Mouse (Mus musculus): ENCODE data around the gene Polrmt. TPM values are rescaled to one million over a fixed set of nuclear protein-coding genes. Genes with fewer than 3 reads are reported as not detected.

The Polrmt gene
- polyA plus RNA-seq, 2 experiments = 10.1 to 17.4 TPM

DNA sequence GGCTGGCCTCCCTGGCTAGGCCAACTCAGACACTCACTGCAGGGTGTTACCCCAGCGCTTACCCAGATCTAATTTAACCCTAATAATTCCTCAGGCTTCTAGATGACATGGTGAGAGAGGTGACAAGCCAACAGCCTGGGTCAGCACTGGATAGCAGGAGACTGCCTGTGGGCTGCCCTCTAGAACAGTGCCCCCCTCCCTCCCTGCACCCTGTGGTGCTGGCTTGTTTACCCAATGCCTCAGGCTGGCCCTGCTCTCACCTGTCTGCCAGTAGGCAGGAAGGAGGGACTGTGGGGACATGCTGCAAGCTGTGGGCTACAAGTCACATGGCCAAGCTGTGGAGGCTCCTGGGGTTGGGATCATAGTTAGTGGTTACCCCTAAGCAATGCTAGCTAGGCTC lies 39.2 kb downstream of the Polrmt start:
- Histone ChIP-seq H3K9me3 (ENCODE audit: control insufficient read depth, low read length) (no peaks in the 10 kb centered on the region), H3K9ac (replicated peaks) (peak overlapping the region; percentile 97), H3K4me3 (ENCODE audit: insufficient read depth in 1 of 2, low read depth in 2 of 2, low read length in 2 of 2) (peak overlapping the region; percentile 86 to 100), H3K4me1 (replicated peaks; ENCODE audit: control insufficient read depth in 2 of 2, insufficient read depth in 2 of 2, low read length in 1 of 2) (peaks cover 24 to 38% of the 10 kb centered on the region in 2 experiments), H3K4me2 (ENCODE audit: low read depth) (peak overlapping the region; percentile 100), H3K27ac (peak overlapping the region; percentile 98), H3K36me3 (replicated peaks; ENCODE audit: control insufficient read depth, insufficient read depth, low read depth) (peaks cover 60% of the 10 kb centered on the region), H3K27me3 (ENCODE audit: control insufficient read depth, insufficient read depth, low read length) (no peaks in the 10 kb centered on the region)
- DNase-seq (ENCODE audit: low read depth in 3 of 3, low spot score in 3 of 3) (no peak), ATAC-seq (ENCODE audit: insufficient read depth) (no peak)
- TF ChIP-seq EP300 (IDR thresholded peaks at IDR 0.05; ENCODE audit: low read depth) = no peak
- TF ChIP-seq CTCF (IDR thresholded peaks at IDR 0.05; ENCODE audit: low read depth) = no peak
- WGBS (ENCODE audit: insufficient replicate concordance) = 80% methylated on average over 1 of the region's 1 CpGs

DNA sequence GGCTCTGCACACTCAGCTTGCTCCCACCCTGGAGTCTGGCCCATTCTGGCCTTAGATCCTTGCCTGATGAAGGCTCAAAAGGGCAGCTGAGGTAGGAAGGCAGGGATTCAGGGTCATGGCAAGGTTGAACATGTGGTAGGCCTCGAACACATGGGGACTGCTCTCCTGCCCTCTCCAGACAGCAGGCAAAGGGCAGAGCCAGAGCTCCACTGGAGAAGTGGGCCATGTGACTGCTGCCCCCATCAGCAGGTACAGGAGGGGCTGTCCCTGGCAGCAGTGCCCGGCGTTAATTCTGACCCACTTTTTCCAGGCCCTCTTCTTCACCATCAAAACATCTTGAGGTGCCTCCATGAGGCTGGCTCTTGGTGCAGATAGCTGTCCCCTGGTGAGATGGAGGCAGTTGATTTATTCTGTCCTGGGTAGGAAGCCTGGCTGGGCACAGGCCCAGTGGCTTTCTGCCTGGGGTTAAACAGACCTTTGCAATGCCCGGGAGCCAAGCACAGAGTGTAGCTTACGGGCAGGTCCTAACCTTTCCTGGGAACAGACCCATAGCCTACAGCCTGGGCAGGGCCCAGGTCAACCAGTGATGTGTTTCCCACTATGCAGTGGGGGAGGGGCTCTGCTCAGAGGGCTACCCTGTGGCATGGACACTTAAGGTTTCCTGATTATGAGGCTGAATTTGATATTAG lies 39.8 kb downstream of the Polrmt start:
- Histone ChIP-seq H3K27ac (peak overlapping the region; percentile 98), H3K9ac (replicated peaks) (peak overlapping the region; percentile 97), H3K4me3 (ENCODE audit: insufficient read depth in 1 of 2, low read depth in 2 of 2, low read length in 2 of 2) (peak overlapping the region; percentile 86 to 100), H3K4me1 (replicated peaks; ENCODE audit: control insufficient read depth in 2 of 2, insufficient read depth in 2 of 2, low read length in 1 of 2) (peaks cover 24 to 39% of the 10 kb centered on the region in 2 experiments), H3K36me3 (replicated peaks; ENCODE audit: control insufficient read depth, insufficient read depth, low read depth) (peaks cover 54% of the 10 kb centered on the region), H3K4me2 (ENCODE audit: low read depth) (peak overlapping the region; percentile 100), H3K27me3 (ENCODE audit: control insufficient read depth, insufficient read depth, low read length) (no peaks in the 10 kb centered on the region), H3K9me3 (ENCODE audit: control insufficient read depth, low read length) (no peaks in the 10 kb centered on the region)
- WGBS (ENCODE audit: insufficient replicate concordance) = 52% methylated on average over 5 of the region's 5 CpGs
- ATAC-seq (ENCODE audit: insufficient read depth) (no peak), DNase-seq (ENCODE audit: low read depth in 3 of 3, low spot score in 3 of 3) (no peak)
- no peak for TF ChIP-seq EP300 (IDR thresholded peaks at IDR 0.05; ENCODE audit: low read depth)
- no peak for TF ChIP-seq CTCF (IDR thresholded peaks at IDR 0.05; ENCODE audit: low read depth)

DNA sequence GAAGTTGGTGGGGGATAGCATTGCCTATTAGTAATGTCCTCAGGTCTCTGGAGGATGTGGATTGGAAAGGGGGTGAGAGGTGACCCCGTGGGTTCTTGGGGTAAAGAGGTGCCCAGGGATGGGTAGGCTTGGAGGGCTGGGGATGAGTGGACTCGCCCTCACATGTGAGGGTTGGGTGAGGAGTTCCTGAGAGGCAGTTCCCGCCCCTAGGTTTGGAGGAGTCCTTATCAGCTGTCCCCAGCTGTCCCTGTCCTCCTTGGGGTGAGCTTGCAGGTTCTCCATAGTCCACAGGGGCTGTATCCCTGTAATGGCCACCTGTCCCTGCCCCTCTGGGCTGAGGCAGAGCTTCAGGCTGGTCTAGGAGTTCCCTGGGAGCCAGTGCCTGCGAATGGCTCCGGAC lies 40.4 kb downstream of the Polrmt start:
- Histone ChIP-seq H3K4me1 (replicated peaks; ENCODE audit: control insufficient read depth in 2 of 2, insufficient read depth in 2 of 2, low read length in 1 of 2) (peaks cover 24 to 45% of the 10 kb centered on the region in 2 experiments), H3K27ac (peak overlapping the region; percentile 98), H3K4me3 (ENCODE audit: insufficient read depth in 1 of 2, low read depth in 2 of 2, low read length in 2 of 2) (peak overlapping the region; percentile 86 to 100), H3K9ac (replicated peaks) (peak overlapping the region; percentile 97), H3K36me3 (replicated peaks; ENCODE audit: control insufficient read depth, insufficient read depth, low read depth) (peaks cover 48% of the 10 kb centered on the region), H3K27me3 (ENCODE audit: control insufficient read depth, insufficient read depth, low read length) (no peaks in the 10 kb centered on the region), H3K4me2 (ENCODE audit: low read depth) (peak overlapping the region; percentile 100), H3K9me3 (ENCODE audit: control insufficient read depth, low read length) (no peaks in the 10 kb centered on the region)
- DNase-seq (ENCODE audit: low read depth in 3 of 3, low spot score in 3 of 3) (peak; percentile 90 to 94 (median 91)), ATAC-seq (ENCODE audit: insufficient read depth) (peak; percentile 81)
- peak; percentile 53 for TF ChIP-seq CTCF (IDR thresholded peaks at IDR 0.05; ENCODE audit: low read depth)
- peak; percentile 94 for TF ChIP-seq EP300 (IDR thresholded peaks at IDR 0.05; ENCODE audit: low read depth)
- WGBS (ENCODE audit: insufficient replicate concordance) = 27% methylated on average over 5 of the region's 5 CpGs

DNA sequence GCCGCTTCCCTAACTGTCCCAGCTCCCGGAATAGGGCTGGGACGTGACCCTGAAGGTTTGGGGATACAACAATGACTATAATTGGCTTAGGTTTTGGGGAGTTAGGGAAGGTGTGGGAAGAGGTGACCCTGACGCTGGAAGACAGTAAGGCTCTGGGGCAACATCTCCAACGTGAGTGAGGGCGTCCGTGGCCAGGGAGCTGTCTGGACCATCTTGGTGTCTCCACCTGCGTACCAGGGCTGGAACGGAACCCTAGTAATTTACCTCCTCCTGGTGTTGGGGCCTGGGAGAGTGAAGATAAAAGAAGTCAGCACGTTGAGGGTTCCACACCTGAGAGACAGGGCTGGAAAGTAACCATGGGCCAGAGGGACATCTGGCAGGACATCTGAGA lies 41.4 kb downstream of the Polrmt start:
- DNase-seq (ENCODE audit: low read depth in 3 of 3, low spot score in 3 of 3) (no peak), ATAC-seq (ENCODE audit: insufficient read depth) (no peak)
- H3K36me3 ChIP-seq (replicated peaks; ENCODE audit: control insufficient read depth, insufficient read depth, low read depth) = peaks cover 38% of the 10 kb centered on the region
- H3K27me3 ChIP-seq (ENCODE audit: control insufficient read depth, insufficient read depth, low read length) = no peaks in the 10 kb centered on the region
- no peak for TF ChIP-seq CTCF (IDR thresholded peaks at IDR 0.05; ENCODE audit: low read depth)
- no peak for TF ChIP-seq EP300 (IDR thresholded peaks at IDR 0.05; ENCODE audit: low read depth)
- peak overlapping the region; percentile 86 to 100 for H3K4me3 ChIP-seq (ENCODE audit: insufficient read depth in 1 of 2, low read depth in 2 of 2, low read length in 2 of 2)
- WGBS (ENCODE audit: insufficient replicate concordance) = under 1% methylated on average over 10 of the region's 10 CpGs
- peaks cover 24 to 49% of the 10 kb centered on the region in 2 experiments for H3K4me1 ChIP-seq (replicated peaks; ENCODE audit: control insufficient read depth in 2 of 2, insufficient read depth in 2 of 2, low read length in 1 of 2)
- peak overlapping the region; percentile 100 for H3K4me2 ChIP-seq (ENCODE audit: low read depth)
- H3K9ac ChIP-seq (replicated peaks) = peak overlapping the region; percentile 97
- peak overlapping the region; percentile 98 for H3K27ac ChIP-seq
- H3K9me3 ChIP-seq (ENCODE audit: control insufficient read depth, low read length) = no peaks in the 10 kb centered on the region

DNA sequence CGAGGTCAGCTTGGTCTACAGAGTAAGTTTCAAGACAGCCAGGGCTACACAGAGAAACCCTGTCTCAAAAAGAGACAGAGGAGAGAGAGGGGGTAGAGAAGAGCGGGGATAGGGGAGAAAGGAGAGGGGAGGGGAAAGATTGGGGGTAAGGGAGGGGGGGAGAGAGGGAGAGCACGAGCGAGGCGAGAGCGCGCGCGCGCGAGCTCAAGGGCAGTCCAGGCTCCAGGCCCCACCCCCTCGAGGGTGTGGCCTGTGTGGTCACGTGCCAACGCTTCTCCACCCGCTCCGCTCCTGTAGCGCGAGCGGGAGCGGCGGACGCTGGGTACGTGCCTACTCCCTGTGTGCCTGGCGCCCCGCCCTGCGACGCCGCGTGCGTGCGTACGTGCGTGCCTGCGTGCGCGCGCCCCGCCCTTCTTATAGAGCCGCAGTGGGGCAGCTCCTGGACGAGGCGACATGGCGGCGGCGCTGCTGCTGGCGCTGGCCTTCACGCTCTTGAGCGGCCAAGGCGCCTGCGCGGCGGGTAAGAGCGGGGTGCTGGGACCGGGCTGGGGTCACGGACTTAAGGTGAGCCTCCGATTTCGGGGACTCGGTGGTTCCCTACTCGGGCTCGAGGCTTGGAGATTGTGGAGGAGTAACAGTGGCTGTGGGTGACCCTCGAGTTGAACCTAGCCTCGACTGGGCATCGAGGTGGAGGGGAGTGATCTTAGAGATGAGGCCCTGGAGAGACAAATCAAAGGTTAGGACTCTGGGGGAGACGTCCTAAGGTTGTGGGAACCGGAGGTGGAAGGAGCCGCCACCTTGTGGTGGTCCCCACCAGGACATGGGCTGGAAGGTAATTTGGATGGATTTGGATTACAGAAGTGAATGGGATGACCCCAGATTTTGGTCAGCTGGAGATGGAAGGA lies 42.1 kb downstream of the Polrmt start, which contains the start of gene Bsg:
TSS of gene Bsg (plus strand) at position 427 of the 905 bp plus-strand sequence.
- Histone ChIP-seq H3K36me3 (replicated peaks; ENCODE audit: control insufficient read depth, insufficient read depth, low read depth) (peaks cover 32% of the 10 kb centered on the region), H3K9me3 (ENCODE audit: control insufficient read depth, low read length) (no peaks in the 10 kb centered on the region), H3K9ac (replicated peaks) (peak within 1 kb of the TSS; percentile 97), H3K4me1 (replicated peaks; ENCODE audit: control insufficient read depth in 2 of 2, insufficient read depth in 2 of 2, low read length in 1 of 2) (peaks cover 24 to 46% of the 10 kb centered on the region in 2 experiments), H3K27ac (peak within 1 kb of the TSS; percentile 98), H3K27me3 (ENCODE audit: control insufficient read depth, insufficient read depth, low read length) (no peaks in the 10 kb centered on the region), H3K4me3 (ENCODE audit: insufficient read depth in 1 of 2, low read depth in 2 of 2, low read length in 2 of 2) (peak within 1 kb of the TSS; percentile 86 to 100), H3K4me2 (ENCODE audit: low read depth) (peak within 1 kb of the TSS; percentile 100)
- under 1% methylated on average over 65 of the region's 65 CpGs for WGBS (ENCODE audit: insufficient replicate concordance)
- peak; percentile 65 for TF ChIP-seq EP300 (IDR thresholded peaks at IDR 0.05; ENCODE audit: low read depth)
- peak; percentile 68 for TF ChIP-seq CTCF (IDR thresholded peaks at IDR 0.05; ENCODE audit: low read depth)
- peak; percentile 99 for DNase-seq (ENCODE audit: low read depth in 3 of 3, low spot score in 3 of 3)
- peak; percentile 89 for ATAC-seq (ENCODE audit: insufficient read depth)
